Mouse (Mus musculus): Measurements from ENCODE around the gene Pcca. TPM values are rescaled to one million over a fixed set of nuclear protein-coding genes. Genes with fewer than 3 reads are reported as not detected.

Gene Pcca
- polyA plus RNA-seq, 1 experiment: 4.8 TPM

GRCm38 (mm10) chr14:122887278-122887677 lies 353.2 kb downstream of the Pcca start:
- Histone ChIP-seq H3K27me3 (ENCODE audit: control insufficient read depth, insufficient read depth, low read length) (no peaks in the 10 kb centered on the region), H3K36me3 (ENCODE audit: control insufficient read depth, insufficient read depth, low read length) (peaks cover 6% of the 10 kb centered on the region; the same call in 1 of the 2 replicates), H3K4me1 (ENCODE audit: control insufficient read depth, insufficient read depth, insufficient read length) (no peaks in the 10 kb centered on the region), H3K27ac (ENCODE audit: insufficient read depth, low read length) (no peak overlapping the region), H3K4me3 (ENCODE audit: extremely low read depth, insufficient read depth, insufficient read length) (no peak overlapping the region)
- no peak for DNase-seq (ENCODE audit: low read depth in 1 of 2, low spot score in 2 of 2)
- TF ChIP-seq POLR2A (IDR thresholded peaks at IDR 0.05; ENCODE audit: low read depth, low read length) (no peak), CTCF (IDR thresholded peaks at IDR 0.05; ENCODE audit: extremely low read depth, insufficient read depth, insufficient read length, insufficient replicate concordance) (no peak)
- 58% methylated on average over 1 of the region's 1 CpGs for WGBS

GRCm38 (mm10) chr14:122887702-122888479 lies 353.8 kb downstream of the Pcca start:
- H3K27ac ChIP-seq (ENCODE audit: insufficient read depth, low read length): no peak overlapping the region
- 93% methylated on average over 3 of the region's 3 CpGs for WGBS
- peaks cover 6% of the 10 kb centered on the region; the same call in 1 of the 2 replicates for H3K36me3 ChIP-seq (ENCODE audit: control insufficient read depth, insufficient read depth, low read length)
- TF ChIP-seq POLR2A (IDR thresholded peaks at IDR 0.05; ENCODE audit: low read depth, low read length) (no peak), CTCF (IDR thresholded peaks at IDR 0.05; ENCODE audit: extremely low read depth, insufficient read depth, insufficient read length, insufficient replicate concordance) (no peak)
- H3K4me1 ChIP-seq (ENCODE audit: control insufficient read depth, insufficient read depth, insufficient read length): no peaks in the 10 kb centered on the region
- no peaks in the 10 kb centered on the region for H3K27me3 ChIP-seq (ENCODE audit: control insufficient read depth, insufficient read depth, low read length)
- H3K4me3 ChIP-seq (ENCODE audit: extremely low read depth, insufficient read depth, insufficient read length): no peak overlapping the region
- DNase-seq (ENCODE audit: low read depth in 1 of 2, low spot score in 2 of 2): no peak

GRCm38 (mm10) chr14:122888480-122888872 lies 354.4 kb downstream of the Pcca start:
- WGBS: 90% methylated on average over 1 of the region's 1 CpGs

GRCm38 (mm10) chr14:122891470-122891968 lies 357.4 kb downstream of the Pcca start:
- Histone ChIP-seq H3K27me3 (ENCODE audit: control insufficient read depth, insufficient read depth, low read length) (no peaks in the 10 kb centered on the region), H3K27ac (ENCODE audit: insufficient read depth, low read length) (no peak overlapping the region), H3K4me3 (ENCODE audit: extremely low read depth, insufficient read depth, insufficient read length) (no peak overlapping the region), H3K4me1 (ENCODE audit: control insufficient read depth, insufficient read depth, insufficient read length) (no peaks in the 10 kb centered on the region), H3K36me3 (ENCODE audit: control insufficient read depth, insufficient read depth, low read length) (peaks cover 5% of the 10 kb centered on the region; the same call in 1 of the 2 replicates)
- 90% methylated on average over 12 of the region's 12 CpGs for WGBS
- DNase-seq (ENCODE audit: low read depth in 1 of 2, low spot score in 2 of 2): no peak
- TF ChIP-seq CTCF (IDR thresholded peaks at IDR 0.05; ENCODE audit: extremely low read depth, insufficient read depth, insufficient read length, insufficient replicate concordance) (no peak), POLR2A (IDR thresholded peaks at IDR 0.05; ENCODE audit: low read depth, low read length) (no peak)

More at GRCm38 (mm10) chr14:122888480-122888872, 354.4 kb downstream of the Pcca start:
- H3K27ac ChIP-seq (ENCODE audit: insufficient read depth, low read length): no peak overlapping the region
- no peak overlapping the region for H3K4me3 ChIP-seq (ENCODE audit: extremely low read depth, insufficient read depth, insufficient read length)
- no peak for DNase-seq (ENCODE audit: low read depth in 1 of 2, low spot score in 2 of 2)
- peaks cover 6% of the 10 kb centered on the region; the same call in 1 of the 2 replicates for H3K36me3 ChIP-seq (ENCODE audit: control insufficient read depth, insufficient read depth, low read length)
- no peaks in the 10 kb centered on the region for H3K27me3 ChIP-seq (ENCODE audit: control insufficient read depth, insufficient read depth, low read length)
- no peak for TF ChIP-seq POLR2A (IDR thresholded peaks at IDR 0.05; ENCODE audit: low read depth, low read length)
- no peak for TF ChIP-seq CTCF (IDR thresholded peaks at IDR 0.05; ENCODE audit: extremely low read depth, insufficient read depth, insufficient read length, insufficient replicate concordance)
- no peaks in the 10 kb centered on the region for H3K4me1 ChIP-seq (ENCODE audit: control insufficient read depth, insufficient read depth, insufficient read length)

- 94% methylated on average over 1 of the region's 1 CpGs for WGBS
- H3K27ac ChIP-seq (ENCODE audit: insufficient read depth, low read length): no peak overlapping the region
- peaks cover 4% of the 10 kb centered on the region; the same call in 1 of the 2 replicates for H3K36me3 ChIP-seq (ENCODE audit: control insufficient read depth, insufficient read depth, low read length)
- H3K4me3 ChIP-seq (ENCODE audit: extremely low read depth, insufficient read depth, insufficient read length): no peak overlapping the region
- no peak for DNase-seq (ENCODE audit: low read depth in 1 of 2, low spot score in 2 of 2)
- TF ChIP-seq POLR2A (IDR thresholded peaks at IDR 0.05; ENCODE audit: low read depth, low read length) (no peak), CTCF (IDR thresholded peaks at IDR 0.05; ENCODE audit: extremely low read depth, insufficient read depth, insufficient read length, insufficient replicate concordance) (no peak)
- H3K27me3 ChIP-seq (ENCODE audit: control insufficient read depth, insufficient read depth, low read length): no peaks in the 10 kb centered on the region
- no peaks in the 10 kb centered on the region for H3K4me1 ChIP-seq (ENCODE audit: control insufficient read depth, insufficient read depth, insufficient read length)
Observed at GRCm38 (mm10) chr14:122896106-122896505, 362.0 kb downstream of the Pcca start.

- Histone ChIP-seq H3K36me3 (ENCODE audit: control insufficient read depth, insufficient read depth, low read length) (no peaks in the 10 kb centered on the region), H3K27me3 (ENCODE audit: control insufficient read depth, insufficient read depth, low read length) (no peaks in the 10 kb centered on the region), H3K27ac (ENCODE audit: insufficient read depth, low read length) (no peak overlapping the region), H3K4me3 (ENCODE audit: extremely low read depth, insufficient read depth, insufficient read length) (no peak overlapping the region), H3K4me1 (ENCODE audit: control insufficient read depth, insufficient read depth, insufficient read length) (no peaks in the 10 kb centered on the region)
- no peak for DNase-seq (ENCODE audit: low read depth in 1 of 2, low spot score in 2 of 2)
- TF ChIP-seq CTCF (IDR thresholded peaks at IDR 0.05; ENCODE audit: extremely low read depth, insufficient read depth, insufficient read length, insufficient replicate concordance) (no peak), POLR2A (IDR thresholded peaks at IDR 0.05; ENCODE audit: low read depth, low read length) (no peak)
Observed at GRCm38 (mm10) chr14:122898550-122898949, 364.4 kb downstream of the Pcca start.

GRCm38 (mm10) chr14:122900679-122901078 lies 366.6 kb downstream of the Pcca start:
- Histone ChIP-seq H3K27me3 (ENCODE audit: control insufficient read depth, insufficient read depth, low read length) (no peaks in the 10 kb centered on the region), H3K4me1 (ENCODE audit: control insufficient read depth, insufficient read depth, insufficient read length) (no peaks in the 10 kb centered on the region), H3K36me3 (ENCODE audit: control insufficient read depth, insufficient read depth, low read length) (peaks cover 2% of the 10 kb centered on the region; the same call in 1 of the 2 replicates), H3K4me3 (ENCODE audit: extremely low read depth, insufficient read depth, insufficient read length) (no peak overlapping the region), H3K27ac (ENCODE audit: insufficient read depth, low read length) (no peak overlapping the region)
- DNase-seq (ENCODE audit: low read depth in 1 of 2, low spot score in 2 of 2): no peak
- no peak for TF ChIP-seq CTCF (IDR thresholded peaks at IDR 0.05; ENCODE audit: extremely low read depth, insufficient read depth, insufficient read length, insufficient replicate concordance)
- no peak for TF ChIP-seq POLR2A (IDR thresholded peaks at IDR 0.05; ENCODE audit: low read depth, low read length)
